Mouse (Mus musculus) lung, postnatal 0 days (tissue): ENCODE results near the gene Olfr406. TPM values are rescaled to one million over a fixed set of nuclear protein-coding genes. Genes with fewer than 3 reads are reported as not detected.

ENCODE experiments used
- ATAC-seq: fragments of 200-750 bp; cut with Nextera tagmentation; 2 replicates; pipeline ENCODE4 v1.8.0; 2017; ENCODE audit warnings: moderate library complexity
- DNase-seq: peaks from one replicate; pipeline ENCODE4 v3.0.0-alpha.2; 2016; ENCODE audit warnings: low spot score
- H3K27ac ChIP-seq: fragments of 300-500 bp; sonication (generic); 2 replicates; pipeline ENCODE4 v1.5.1; 2014; ENCODE audit warnings: antibody characterized with exemption, mild to moderate bottlenecking, low read length, mixed read lengths
- H3K27me3 ChIP-seq: fragments of 300-500 bp; sonication (generic); replicated peaks from 2 replicates; pipeline ENCODE4 v1.6.1; 2014; ENCODE audit warnings: low read length, mixed read lengths; ENCODE audit not compliant: insufficient read depth
- H3K36me3 ChIP-seq: fragments of 300-500 bp; sonication (generic); 2 replicates; pipeline ENCODE4 v1.6.1; 2014; ENCODE audit warnings: low read length, mixed read lengths; ENCODE audit not compliant: insufficient read depth
- H3K4me1 ChIP-seq: fragments of 300-500 bp; sonication (generic); 2 replicates; pipeline ENCODE4 v1.6.1; 2014; ENCODE audit warnings: antibody characterized with exemption, low read depth, low read length, mixed read lengths; ENCODE audit not compliant: insufficient read depth
- H3K4me2 ChIP-seq: fragments of 300-500 bp; sonication (generic); replicated peaks from 2 replicates; pipeline ENCODE4 v1.6.1; 2014; ENCODE audit warnings: low read depth, mild to moderate bottlenecking, low read length, moderate library complexity, mixed read lengths
- H3K4me3 ChIP-seq: fragments of 300-500 bp; sonication (generic); 2 replicates; pipeline ENCODE4 v1.5.1; 2014; ENCODE audit warnings: low read depth, low read length
- H3K9ac ChIP-seq: fragments of 300-500 bp; sonication (generic); replicated peaks from 2 replicates; pipeline ENCODE4 v1.6.1; 2014; ENCODE audit warnings: low read depth, mild to moderate bottlenecking
- H3K9me3 ChIP-seq: fragments of 300-500 bp; sonication (generic); 2 replicates; pipeline ENCODE4 v1.6.1; 2016; ENCODE audit warnings: low read length, mixed read lengths
- CTCF ChIP-seq: IDR thresholded peaks from 2 replicates; pipeline ENCODE4 v1.5.1; 2016; ENCODE audit warnings: antibody characterized with exemption, mild to moderate bottlenecking
- EP300 ChIP-seq: IDR thresholded peaks from 2 replicates; pipeline ENCODE4 v1.6.1; 2016; ENCODE audit warnings: antibody characterized with exemption, mild to moderate bottlenecking, control low read depth
- WGBS: fragments of 180-500 bp; shearing (Covaris S2); extraction: QIAGEN DNeasy Blood & Tissue Kit; methylation state at CpG from one replicate; pipeline ENCODE4 v1.1.7; 2014; 5-methylcytosine and 5-hydroxymethylcytosine counted together
- polyA plus RNA-seq: library from polyadenylated mRNA; unstranded; fragments of >200 nt; fragmentation: Nextera tagmentation; extraction: Ambion mirVana; gene quantifications from 2 replicates; pipeline ENCODE4 v1.2.1, GENCODE M21; 2015

The Olfr406 gene
- not detected in 2 replicates for polyA plus RNA-seq

DNA sequence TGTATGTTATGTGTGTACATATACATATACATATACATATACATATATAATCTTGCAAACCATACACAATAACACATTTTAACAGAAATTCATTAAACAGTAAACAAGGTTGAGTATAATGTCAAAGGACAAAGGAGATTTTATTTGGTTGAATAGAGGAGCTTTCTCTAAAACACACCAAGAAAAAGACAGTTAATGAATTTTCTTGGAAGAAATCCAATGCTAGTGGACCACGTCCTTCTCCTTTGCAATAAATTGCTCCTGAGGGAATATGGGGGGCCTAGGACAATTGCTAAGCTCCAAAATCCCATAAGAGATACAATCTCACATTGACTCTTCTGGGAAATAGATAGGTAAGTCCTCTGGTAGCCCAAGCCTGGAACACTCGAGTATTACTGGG lies at the start of gene Olfr406:
Gene Olfr406 (plus strand): TSS at position 301 of the 400 bp plus-strand sequence.
- Histone ChIP-seq H3K4me1 (no peaks in the 10 kb centered on the region), H3K27me3 (no peaks in the 10 kb centered on the region), H3K27ac (no peak within 1 kb of the TSS), H3K36me3 (no peaks in the 10 kb centered on the region), H3K4me2 (no peak within 1 kb of the TSS), H3K9me3 (no peaks in the 10 kb centered on the region), H3K9ac (no peak within 1 kb of the TSS), H3K4me3 (no peak within 1 kb of the TSS)
- ATAC-seq (no peak), DNase-seq (no peak)
- WGBS = 44% methylated on average over 2 of the region's 2 CpGs
- TF ChIP-seq CTCF = no peak
- no peak for TF ChIP-seq EP300

DNA sequence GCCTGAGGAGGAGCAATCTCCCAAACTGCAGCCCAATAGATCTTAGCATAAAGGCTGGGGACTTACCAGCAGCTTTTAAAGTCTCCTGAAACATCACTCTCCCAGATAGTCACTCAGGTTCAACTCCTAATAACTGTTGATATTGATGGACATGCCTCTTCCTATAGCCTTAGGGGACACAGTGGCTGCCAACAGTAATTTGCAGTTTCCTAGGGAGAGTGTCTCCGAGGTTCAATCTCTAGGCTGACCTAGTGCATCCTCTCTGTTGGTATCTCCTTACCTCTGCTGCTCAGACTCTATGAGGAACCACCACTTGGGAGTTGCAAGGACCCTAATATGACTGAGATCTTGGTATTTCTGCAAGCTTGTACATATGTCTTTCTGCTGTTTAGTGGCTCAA lies 48.3 kb upstream of the Olfr406 start, which contains the start of gene Olfr43:
Gene Olfr43 (minus strand): TSS at position 101 of the 400 bp plus-strand sequence.
- ATAC-seq = no peak
- Histone ChIP-seq H3K4me2 (no peak within 1 kb of the TSS), H3K27me3 (no peaks in the 10 kb centered on the region), H3K4me1 (no peaks in the 10 kb centered on the region), H3K27ac (no peak within 1 kb of the TSS), H3K36me3 (no peaks in the 10 kb centered on the region), H3K4me3 (no peak within 1 kb of the TSS), H3K9me3 (no peaks in the 10 kb centered on the region), H3K9ac (no peak within 1 kb of the TSS)
- TF ChIP-seq CTCF (no peak), EP300 (no peak)
- WGBS = 23% methylated on average over 1 of the region's 1 CpGs
- DNase-seq = no peak

DNA sequence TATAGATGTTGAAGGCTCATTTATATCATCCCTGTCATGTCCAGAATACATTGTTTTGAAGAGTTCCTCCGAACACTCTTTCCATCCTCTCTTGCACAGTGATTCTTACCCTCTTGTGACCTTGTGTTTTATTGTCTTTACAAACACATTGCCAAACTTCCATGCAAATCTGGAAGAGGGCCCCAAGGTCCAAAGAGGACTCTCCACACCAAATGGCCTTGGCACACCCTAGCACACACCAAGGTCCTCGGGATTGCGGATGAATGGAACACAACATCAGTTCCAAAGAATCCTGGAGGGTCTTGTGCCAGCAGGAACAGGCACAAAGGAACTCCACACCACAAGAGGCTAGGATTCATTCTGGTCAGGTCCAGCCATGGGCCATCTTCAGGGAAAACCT lies 18.4 kb upstream of the Olfr406 start:
- Histone ChIP-seq H3K9me3 (no peaks in the 10 kb centered on the region), H3K4me2 (no peak overlapping the region), H3K36me3 (no peaks in the 10 kb centered on the region), H3K27ac (no peak overlapping the region), H3K27me3 (no peaks in the 10 kb centered on the region), H3K4me3 (no peak overlapping the region), H3K4me1 (no peaks in the 10 kb centered on the region), H3K9ac (no peak overlapping the region)
- 78% methylated on average over 3 of the region's 3 CpGs for WGBS
- ATAC-seq = no peak
- DNase-seq = no peak
- TF ChIP-seq CTCF (no peak), EP300 (no peak)

DNA sequence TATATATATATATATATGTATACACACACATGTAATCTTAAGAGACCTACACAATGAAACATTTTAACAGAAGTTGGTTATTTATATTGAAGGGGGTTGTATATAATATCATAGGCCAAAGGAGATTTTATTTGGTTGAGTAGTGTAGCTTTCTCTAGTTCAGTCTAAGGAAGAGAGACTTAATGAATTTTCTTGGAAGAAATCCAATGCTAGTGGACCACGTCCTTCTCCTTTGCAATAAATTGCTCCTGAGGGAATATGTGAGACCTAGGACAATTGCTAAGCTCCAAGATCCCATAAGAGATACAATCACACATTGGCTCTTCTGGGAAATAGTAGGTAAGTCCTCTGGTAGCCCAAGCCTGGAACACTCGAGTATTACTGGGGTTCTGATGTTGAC lies 23.8 kb downstream of the Olfr406 start, which contains the start of gene Olfr59:
Gene Olfr59 (plus strand): TSS at position 301 of the 400 bp plus-strand sequence.
- Histone ChIP-seq H3K9ac (no peak within 1 kb of the TSS), H3K36me3 (no peaks in the 10 kb centered on the region), H3K9me3 (no peaks in the 10 kb centered on the region), H3K4me2 (no peak within 1 kb of the TSS), H3K4me1 (no peaks in the 10 kb centered on the region), H3K27me3 (no peaks in the 10 kb centered on the region), H3K4me3 (no peak within 1 kb of the TSS), H3K27ac (no peak within 1 kb of the TSS)
- no peak for DNase-seq
- no peak for TF ChIP-seq CTCF
- TF ChIP-seq EP300 = no peak
- no peak for ATAC-seq
- 36% methylated on average over 2 of the region's 2 CpGs for WGBS

DNA sequence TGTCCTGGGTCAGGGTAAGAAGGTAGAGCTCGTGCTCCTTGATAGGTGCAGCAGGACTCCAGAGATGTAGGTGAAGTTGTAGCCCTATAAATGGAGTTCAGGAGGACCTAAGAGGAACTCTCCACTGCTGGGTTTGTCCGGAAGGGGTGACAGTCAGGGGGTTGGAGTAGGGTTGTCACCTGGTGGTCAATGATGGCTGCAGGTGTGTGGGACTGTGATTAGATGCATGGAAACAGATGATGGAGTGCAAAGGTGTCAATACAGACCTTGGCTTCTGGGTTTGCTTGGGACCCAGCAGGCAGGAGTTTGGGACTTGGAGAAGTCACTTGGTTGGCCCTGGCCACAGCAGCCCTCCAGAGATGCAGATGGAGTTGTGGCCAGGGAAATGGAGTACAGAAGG lies 27.6 kb downstream of the Olfr406 start:
- H3K36me3 ChIP-seq = no peaks in the 10 kb centered on the region
- H3K4me3 ChIP-seq = no peak overlapping the region
- DNase-seq = no peak
- no peak overlapping the region for H3K4me2 ChIP-seq
- no peaks in the 10 kb centered on the region for H3K4me1 ChIP-seq
- H3K27ac ChIP-seq = no peak overlapping the region
- H3K27me3 ChIP-seq = no peaks in the 10 kb centered on the region
- H3K9me3 ChIP-seq = no peaks in the 10 kb centered on the region
- WGBS = 74% methylated on average over 2 of the region's 2 CpGs
- TF ChIP-seq EP300 = no peak
- no peak for TF ChIP-seq CTCF
- no peak for ATAC-seq
- no peak overlapping the region for H3K9ac ChIP-seq

Other genes with a start within 250 kb of the Olfr406 start
- not detected in 2 replicates for gene Olfr139, start 203.3 kb upstream of the Olfr406 start, polyA plus RNA-seq
- gene Olfr399, start 203.2 kb upstream of the Olfr406 start, polyA plus RNA-seq = not detected in 2 replicates
- not detected in 2 replicates for gene Zfp616, start 189.9 kb upstream of the Olfr406 start, polyA plus RNA-seq
- gene Olfr401, start 146.1 kb upstream of the Olfr406 start, polyA plus RNA-seq = not detected in 2 replicates
- not detected in 2 replicates for gene Olfr402, start 106.3 kb upstream of the Olfr406 start, polyA plus RNA-seq
- gene Olfr403, start 73.6 kb upstream of the Olfr406 start, polyA plus RNA-seq = not detected in 2 replicates
- not detected in 2 replicates for gene Olfr43, start 48.4 kb upstream of the Olfr406 start, polyA plus RNA-seq
- not detected in 2 replicates for gene Olfr59, start 23.9 kb downstream of the Olfr406 start, polyA plus RNA-seq
- gene Olfr410, start 78.2 kb downstream of the Olfr406 start, polyA plus RNA-seq = not detected in 2 replicates
- not detected in 2 replicates for gene Olfr411, start 92.8 kb downstream of the Olfr406 start, polyA plus RNA-seq
- gene Olfr412, start 102.3 kb downstream of the Olfr406 start, polyA plus RNA-seq = not detected in 2 replicates